Mouse (Mus musculus) c-Kit-positive CD71-negative TER-119-negative erythroid progenitor cells, embryonic 14.5 days (primary cell): ENCODE data around the gene Gramd1c.

Experiments
- DNase-seq: peaks from one replicate; pipeline ENCODE4 v3.0.0-alpha.2; 2013; ENCODE audit warnings: low read depth

The Gramd1c gene

GRCm38 (mm10) chr16:44063025-44063894 lies at the start of gene Gramd1c:
Gramd1c (minus strand) TSS chr16:44063345.
- DNase-seq = peak; percentile 35

GRCm38 (mm10) chr16:44109002-44109401 lies 45.9 kb upstream of the Gramd1c start:
- no peak for DNase-seq

GRCm38 (mm10) chr16:44105211-44105610 lies 42.1 kb upstream of the Gramd1c start:
- DNase-seq = no peak

GRCm38 (mm10) chr16:44103806-44104766 lies 40.9 kb upstream of the Gramd1c start:
- DNase-seq = no peak

GRCm38 (mm10) chr16:44102925-44103324 lies 39.8 kb upstream of the Gramd1c start:
- DNase-seq = no peak

GRCm38 (mm10) chr16:44101181-44101710 lies 38.1 kb upstream of the Gramd1c start:
- DNase-seq = no peak

GRCm38 (mm10) chr16:44099377-44099776 lies 36.2 kb upstream of the Gramd1c start:
- DNase-seq = no peak

GRCm38 (mm10) chr16:44087650-44088049 lies 24.5 kb upstream of the Gramd1c start:
- no peak for DNase-seq

GRCm38 (mm10) chr16:44061341-44061740 lies 1.8 kb downstream of the Gramd1c start:
- no peak for DNase-seq

GRCm38 (mm10) chr16:44060604-44061286 lies 2.4 kb downstream of the Gramd1c start:
- DNase-seq = no peak

GRCm38 (mm10) chr16:44058745-44059144 lies 4.4 kb downstream of the Gramd1c start:
- DNase-seq = peak; percentile 75

GRCm38 (mm10) chr16:44055766-44056165 lies 7.4 kb downstream of the Gramd1c start:
- DNase-seq = no peak

GRCm38 (mm10) chr16:44053265-44053664 lies 9.9 kb downstream of the Gramd1c start:
- DNase-seq = no peak

GRCm38 (mm10) chr16:44052390-44052789 lies 10.8 kb downstream of the Gramd1c start:
- DNase-seq = no peak

GRCm38 (mm10) chr16:44050139-44050538 lies 13.0 kb downstream of the Gramd1c start:
- DNase-seq = no peak

GRCm38 (mm10) chr16:44039112-44039511 lies 24.0 kb downstream of the Gramd1c start:
- DNase-seq = no peak

- DNase-seq = no peak
Observed at GRCm38 (mm10) chr16:44035221-44035620, 27.9 kb downstream of the Gramd1c start.

GRCm38 (mm10) chr16:44033365-44033764 lies 29.8 kb downstream of the Gramd1c start:
- DNase-seq = no peak

- DNase-seq = no peak
Observed at GRCm38 (mm10) chr16:44029273-44029672, 33.9 kb downstream of the Gramd1c start.

GRCm38 (mm10) chr16:44026822-44027221 lies 36.3 kb downstream of the Gramd1c start:
- no peak for DNase-seq

- no peak for DNase-seq
Observed at GRCm38 (mm10) chr16:44026210-44026609, 36.9 kb downstream of the Gramd1c start.
